Mouse (Mus musculus): ENCODE results near the gene Bahcc1. TPM values are rescaled to one million over a fixed set of nuclear protein-coding genes. Genes with fewer than 3 reads are reported as not detected.

The Bahcc1 gene
- polyA plus RNA-seq, 1 experiment from 2014 or later, result 10.4 TPM

DNA sequence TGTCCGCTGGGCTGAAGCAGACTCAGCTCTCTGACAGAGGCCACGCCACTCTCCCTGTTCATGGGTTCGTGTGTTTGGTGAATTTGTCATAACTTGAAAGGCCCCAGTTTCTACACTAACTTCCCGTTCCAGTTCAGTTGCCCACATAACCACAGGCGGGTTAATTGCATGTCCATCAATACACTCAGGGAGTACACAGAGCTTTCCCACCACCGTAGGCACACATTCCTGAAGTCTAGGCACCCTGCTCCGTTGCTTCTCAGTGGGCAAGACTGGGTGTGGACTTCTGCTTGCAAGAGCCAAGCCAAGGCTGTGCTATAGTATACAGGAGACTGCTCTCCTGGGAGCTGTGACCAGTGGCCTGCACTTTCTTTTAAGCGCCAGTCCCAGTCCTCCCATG, 23.3 kb upstream of the Bahcc1 start:
- peaks cover 7% of the 10 kb centered on the region; the same call in 1 of the 2 replicates for H3K4me1 ChIP-seq
- no peaks in the 10 kb centered on the region for H3K27me3 ChIP-seq (replicated peaks)
- no peaks in the 10 kb centered on the region for H3K36me3 ChIP-seq
- WGBS, result 76% methylated on average over 8 of the region's 8 CpGs
- H3K9me3 ChIP-seq (replicated peaks), result no peaks in the 10 kb centered on the region
- H3K9ac ChIP-seq (replicated peaks), result no peak overlapping the region
- no peak overlapping the region for H3K4me2 ChIP-seq
- H3K27ac ChIP-seq (replicated peaks), result no peak overlapping the region
- no peak for ATAC-seq (ENCODE audit: low FRiP score)
- no peak overlapping the region for H3K4me3 ChIP-seq (replicated peaks)

DNA sequence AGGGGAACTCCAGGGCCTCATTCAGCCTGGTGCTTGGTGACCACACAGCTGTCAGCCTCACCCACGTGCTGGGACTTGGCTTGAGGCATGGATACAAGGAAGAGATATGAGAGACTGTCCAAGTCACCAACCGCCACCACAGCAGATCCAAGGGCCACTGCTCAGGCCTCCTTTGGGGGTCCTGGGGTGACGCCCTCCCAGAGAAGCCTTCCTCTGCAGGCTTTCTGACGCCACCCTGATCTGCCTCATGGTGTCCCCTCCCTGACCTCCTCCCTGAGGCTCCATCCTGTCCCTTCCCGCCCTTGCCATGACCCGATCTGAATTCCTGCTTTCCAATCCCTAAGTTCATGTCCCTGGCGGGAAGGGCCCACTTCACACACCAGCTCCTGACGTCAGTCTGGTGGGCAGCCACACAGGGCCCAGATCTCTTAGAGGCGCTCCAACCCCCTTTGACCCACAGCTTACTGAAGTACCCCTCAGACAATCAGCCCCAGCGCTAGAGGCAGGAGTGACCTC, 17.0 kb upstream of the Bahcc1 start:
- H3K36me3 ChIP-seq, result no peaks in the 10 kb centered on the region
- H3K4me2 ChIP-seq, result no peak overlapping the region
- peak overlapping the region; percentile 79; the same call in 1 of the 2 replicates for H3K27ac ChIP-seq (replicated peaks)
- no peak overlapping the region for H3K4me3 ChIP-seq (replicated peaks)
- 59% methylated on average over 10 of the region's 10 CpGs for WGBS
- H3K9me3 ChIP-seq (replicated peaks), result no peaks in the 10 kb centered on the region
- no peak for ATAC-seq (ENCODE audit: low FRiP score)
- peaks cover 36% of the 10 kb centered on the region for H3K4me1 ChIP-seq
- no peak overlapping the region for H3K9ac ChIP-seq (replicated peaks)
- no peaks in the 10 kb centered on the region for H3K27me3 ChIP-seq (replicated peaks)

DNA sequence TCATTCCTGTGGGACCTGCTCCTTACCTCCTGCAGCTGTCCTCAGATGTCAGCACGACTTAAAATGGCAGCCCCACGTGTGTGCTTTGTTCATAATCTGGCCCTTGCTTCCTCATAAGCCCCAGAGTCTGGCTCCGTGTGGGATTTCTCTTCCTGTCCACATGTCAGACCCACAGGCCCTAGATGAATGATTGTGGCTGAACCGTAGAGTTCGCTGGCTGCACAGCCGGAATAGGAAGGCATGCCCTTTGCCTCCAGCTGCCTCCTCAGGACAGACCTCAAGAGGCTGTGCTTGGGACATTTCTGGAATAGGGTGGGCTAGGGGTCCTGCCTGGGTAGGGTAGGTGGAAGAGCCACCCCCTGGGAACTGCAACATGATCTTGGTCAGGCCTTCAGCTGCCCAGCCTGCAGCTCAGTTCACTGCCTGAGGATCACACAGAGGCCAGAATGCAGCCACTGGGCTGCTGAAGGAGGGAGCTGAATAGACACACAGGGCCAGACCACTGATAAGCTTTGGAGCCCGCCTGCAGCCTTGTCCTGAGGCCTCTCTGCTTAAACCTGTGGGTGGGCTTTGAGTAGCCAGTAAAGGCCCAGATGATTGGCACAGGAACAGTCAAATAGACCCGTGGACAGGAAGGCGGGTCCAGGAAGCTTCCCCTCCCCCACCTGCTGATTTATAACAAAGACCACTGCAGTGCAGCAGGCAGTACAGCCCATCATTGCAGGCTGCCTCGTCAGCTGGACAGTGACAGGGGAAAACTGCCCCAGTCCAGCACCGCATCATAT, 16.0 kb upstream of the Bahcc1 start:
- H3K4me2 ChIP-seq, result no peak overlapping the region; the same call in 1 of the 2 replicates
- 12% methylated on average over 11 of the region's 11 CpGs for WGBS
- H3K4me1 ChIP-seq, result peaks cover 39% of the 10 kb centered on the region
- peak overlapping the region; percentile 79 for H3K27ac ChIP-seq (replicated peaks)
- ATAC-seq (ENCODE audit: low FRiP score), result peak; percentile 83
- no peaks in the 10 kb centered on the region for H3K36me3 ChIP-seq
- no peak overlapping the region for H3K4me3 ChIP-seq (replicated peaks)
- no peaks in the 10 kb centered on the region for H3K27me3 ChIP-seq (replicated peaks)
- peak overlapping the region; percentile 14; the same call in 1 of the 2 replicates for H3K9ac ChIP-seq (replicated peaks)
- H3K9me3 ChIP-seq (replicated peaks), result no peaks in the 10 kb centered on the region

DNA sequence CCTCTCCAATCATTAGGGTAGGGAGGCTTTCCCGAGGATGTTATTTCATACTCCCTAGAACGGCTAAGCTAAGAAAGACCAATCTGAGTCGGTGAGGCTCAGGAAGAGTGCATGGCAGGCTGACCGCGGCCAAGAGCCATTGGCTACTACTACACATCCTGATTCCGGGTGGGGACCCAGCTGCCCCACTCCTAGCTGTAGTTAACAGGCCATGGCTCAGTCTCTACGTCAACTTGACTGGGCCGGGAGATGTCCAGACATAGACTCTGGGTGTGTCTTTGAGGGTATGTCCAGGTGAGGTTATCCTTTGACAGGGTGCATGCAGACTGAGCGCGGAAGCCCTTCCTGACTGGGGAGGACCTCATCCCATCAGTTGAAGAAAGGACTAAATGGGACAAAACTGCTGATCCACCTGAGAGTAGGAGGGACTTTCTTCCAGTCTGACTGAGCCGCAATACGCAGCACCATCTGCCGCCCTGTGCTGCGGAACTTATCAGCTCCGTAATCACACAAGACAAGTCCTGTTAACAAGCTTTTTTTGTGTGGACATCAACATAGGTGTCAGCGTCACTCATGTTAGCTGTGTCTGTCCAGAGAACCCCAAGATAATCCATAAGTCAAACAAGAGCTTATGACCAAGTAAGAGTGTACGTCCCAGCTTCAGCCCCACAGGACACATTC, 14.4 kb upstream of the Bahcc1 start:
- Histone ChIP-seq H3K4me1 (peaks cover 40% of the 10 kb centered on the region), H3K27ac (replicated peaks) (peak overlapping the region; percentile 79; the same call in 1 of the 2 replicates), H3K4me2 (no peak overlapping the region), H3K27me3 (replicated peaks) (no peaks in the 10 kb centered on the region), H3K9me3 (replicated peaks) (no peaks in the 10 kb centered on the region), H3K4me3 (replicated peaks) (no peak overlapping the region), H3K9ac (replicated peaks) (no peak overlapping the region), H3K36me3 (no peaks in the 10 kb centered on the region)
- 85% methylated on average over 17 of the region's 17 CpGs for WGBS
- no peak for ATAC-seq (ENCODE audit: low FRiP score)

DNA sequence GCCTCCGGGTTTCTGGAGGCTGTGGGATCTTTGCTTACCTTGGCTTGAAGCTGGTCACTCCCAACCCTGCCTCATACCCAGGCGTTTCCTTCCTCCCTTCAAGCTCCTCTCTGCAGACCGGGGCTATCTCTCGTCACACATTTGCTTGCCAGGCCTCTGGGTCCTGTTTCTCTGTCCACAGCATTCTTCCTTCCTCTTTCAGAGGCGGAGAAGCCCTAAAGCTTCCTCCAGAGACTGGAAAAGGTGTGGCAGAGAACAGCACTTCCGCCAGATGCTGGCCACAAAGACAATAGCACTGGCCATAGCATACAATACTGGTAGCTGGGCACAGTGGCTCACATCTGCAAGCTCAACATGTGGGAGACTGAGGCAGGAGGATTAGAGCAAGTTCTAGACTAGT, 13.8 kb upstream of the Bahcc1 start:
- Histone ChIP-seq H3K9me3 (replicated peaks) (no peaks in the 10 kb centered on the region), H3K4me3 (replicated peaks) (no peak overlapping the region), H3K27me3 (replicated peaks) (no peaks in the 10 kb centered on the region), H3K36me3 (no peaks in the 10 kb centered on the region), H3K27ac (replicated peaks) (peak overlapping the region; percentile 37; the same call in 1 of the 2 replicates), H3K4me1 (peaks cover 46% of the 10 kb centered on the region), H3K9ac (replicated peaks) (no peak overlapping the region), H3K4me2 (no peak overlapping the region)
- no peak for ATAC-seq (ENCODE audit: low FRiP score)
- WGBS, result 84% methylated on average over 6 of the region's 6 CpGs

DNA sequence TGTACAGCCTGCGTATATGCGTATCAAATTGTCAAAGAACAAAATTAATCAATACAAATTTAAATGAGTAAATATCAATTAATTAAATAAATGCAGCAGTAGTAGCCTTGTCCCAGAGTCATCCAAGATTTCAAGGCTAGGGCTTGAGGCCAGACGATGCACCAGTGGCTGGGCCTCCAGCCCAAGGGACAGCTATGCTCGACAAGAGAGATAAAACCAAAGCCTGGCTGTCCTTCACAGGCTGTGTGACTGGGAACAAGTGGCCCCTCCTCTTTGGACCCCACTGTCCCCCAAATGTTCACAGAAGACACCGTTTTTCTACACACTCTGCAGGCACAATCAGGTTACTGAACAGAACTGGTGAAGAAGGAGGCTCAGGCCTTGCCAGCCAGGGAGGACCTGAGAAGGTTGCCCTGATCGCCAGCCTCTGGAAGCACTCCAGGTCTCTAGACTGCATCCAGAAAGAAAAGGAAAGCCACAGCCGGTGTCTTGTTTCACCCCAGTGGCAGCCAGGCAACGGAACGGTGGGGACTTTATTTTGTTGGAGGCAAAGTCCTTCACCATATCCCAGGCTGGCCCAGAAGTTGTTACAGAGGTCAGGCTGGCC, 12.7 kb upstream of the Bahcc1 start:
- Histone ChIP-seq H3K27me3 (replicated peaks) (no peaks in the 10 kb centered on the region), H3K9me3 (replicated peaks) (no peaks in the 10 kb centered on the region), H3K27ac (replicated peaks) (peak overlapping the region; percentile 30), H3K9ac (replicated peaks) (no peak overlapping the region), H3K4me3 (replicated peaks) (no peak overlapping the region), H3K4me2 (no peak overlapping the region), H3K4me1 (peaks cover 57% of the 10 kb centered on the region), H3K36me3 (no peaks in the 10 kb centered on the region)
- WGBS, result 44% methylated on average over 9 of the region's 9 CpGs
- ATAC-seq (ENCODE audit: low FRiP score), result no peak

DNA sequence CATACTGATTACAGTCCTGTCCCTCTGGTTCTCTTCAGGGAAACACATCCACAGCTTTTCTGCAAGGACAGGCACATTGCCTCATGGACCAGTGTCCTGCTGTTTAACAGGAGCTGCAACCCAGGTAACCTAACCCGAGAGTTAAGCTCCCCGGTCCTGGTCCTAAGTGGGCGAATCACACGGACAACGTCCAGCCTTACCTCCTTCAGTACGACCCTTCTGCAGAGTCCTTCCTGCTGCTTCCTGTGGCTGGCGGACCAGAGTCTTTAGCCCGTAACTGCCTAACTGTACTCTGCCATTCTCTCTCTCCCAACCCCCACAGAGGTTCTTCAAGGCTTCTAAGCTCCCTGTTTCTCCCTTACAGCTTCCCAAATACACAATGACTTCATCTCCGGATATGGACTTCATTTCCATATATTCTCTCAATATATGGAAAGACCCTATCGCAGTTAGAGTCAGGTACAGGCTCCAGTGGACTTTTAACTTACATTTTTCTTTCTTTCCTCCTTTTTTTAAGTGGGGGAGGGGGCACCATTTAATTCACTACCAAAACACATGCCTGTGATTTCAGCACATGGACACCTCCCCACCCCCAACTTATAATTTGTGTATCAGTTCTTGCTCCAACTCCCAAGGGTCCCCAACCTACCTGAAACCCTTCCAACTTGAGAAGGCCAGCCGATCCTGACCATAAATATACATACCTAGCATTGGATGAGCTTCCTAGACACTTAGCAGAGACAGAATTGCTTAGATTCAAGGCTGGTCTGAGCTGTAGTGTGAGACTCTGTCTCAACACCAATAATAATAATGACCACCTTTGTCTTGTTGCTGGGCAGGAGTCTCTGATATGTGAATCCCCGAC, 11.6 kb upstream of the Bahcc1 start:
- Histone ChIP-seq H3K4me3 (replicated peaks) (no peak overlapping the region), H3K36me3 (no peaks in the 10 kb centered on the region), H3K27ac (replicated peaks) (peak overlapping the region; percentile 43; the same call in 1 of the 2 replicates), H3K9ac (replicated peaks) (no peak overlapping the region), H3K27me3 (replicated peaks) (no peaks in the 10 kb centered on the region), H3K9me3 (replicated peaks) (no peaks in the 10 kb centered on the region), H3K4me2 (no peak overlapping the region), H3K4me1 (peaks cover 62% of the 10 kb centered on the region)
- 55% methylated on average over 12 of the region's 12 CpGs for WGBS
- ATAC-seq (ENCODE audit: low FRiP score), result no peak

DNA sequence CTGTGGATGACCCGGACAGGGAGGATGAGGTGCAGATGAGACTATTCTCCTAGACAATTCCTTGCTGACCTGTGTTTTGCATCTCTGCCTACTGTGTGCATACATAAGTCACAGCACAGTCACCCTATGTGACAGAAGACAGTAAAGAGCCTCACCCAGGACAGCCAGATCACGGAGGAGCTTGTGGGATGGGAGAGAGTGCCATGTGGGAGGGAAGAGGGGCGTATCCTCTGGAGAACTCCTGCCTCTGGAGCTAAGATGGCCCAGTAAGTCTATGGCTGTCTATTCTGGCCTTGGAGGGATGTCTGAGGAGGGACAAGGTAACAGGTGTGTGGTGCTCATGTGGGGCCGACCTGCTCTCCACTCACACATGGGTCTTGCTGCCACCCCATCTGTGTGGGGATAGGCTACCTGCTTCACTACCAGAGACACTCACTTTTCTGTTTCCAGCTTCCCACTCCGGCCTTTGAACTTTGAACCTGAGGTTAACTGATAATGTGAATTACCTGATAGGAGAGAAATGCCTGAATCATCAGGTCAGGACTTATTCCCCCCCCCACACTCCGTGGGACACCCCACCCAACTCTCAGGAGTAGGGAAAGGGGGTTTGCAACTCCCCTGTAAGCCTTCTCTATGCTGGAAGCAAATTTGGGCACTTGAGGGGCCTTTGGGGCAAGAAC, 10.2 kb upstream of the Bahcc1 start:
- H3K9me3 ChIP-seq (replicated peaks), result no peaks in the 10 kb centered on the region
- no peaks in the 10 kb centered on the region for H3K36me3 ChIP-seq
- 85% methylated on average over 6 of the region's 6 CpGs for WGBS
- H3K4me3 ChIP-seq (replicated peaks), result no peak overlapping the region
- peaks cover 62% of the 10 kb centered on the region for H3K4me1 ChIP-seq
- ATAC-seq (ENCODE audit: low FRiP score), result no peak
- no peak overlapping the region for H3K9ac ChIP-seq (replicated peaks)
- H3K4me2 ChIP-seq, result no peak overlapping the region
- no peaks in the 10 kb centered on the region for H3K27me3 ChIP-seq (replicated peaks)
- H3K27ac ChIP-seq (replicated peaks), result no peak overlapping the region

DNA sequence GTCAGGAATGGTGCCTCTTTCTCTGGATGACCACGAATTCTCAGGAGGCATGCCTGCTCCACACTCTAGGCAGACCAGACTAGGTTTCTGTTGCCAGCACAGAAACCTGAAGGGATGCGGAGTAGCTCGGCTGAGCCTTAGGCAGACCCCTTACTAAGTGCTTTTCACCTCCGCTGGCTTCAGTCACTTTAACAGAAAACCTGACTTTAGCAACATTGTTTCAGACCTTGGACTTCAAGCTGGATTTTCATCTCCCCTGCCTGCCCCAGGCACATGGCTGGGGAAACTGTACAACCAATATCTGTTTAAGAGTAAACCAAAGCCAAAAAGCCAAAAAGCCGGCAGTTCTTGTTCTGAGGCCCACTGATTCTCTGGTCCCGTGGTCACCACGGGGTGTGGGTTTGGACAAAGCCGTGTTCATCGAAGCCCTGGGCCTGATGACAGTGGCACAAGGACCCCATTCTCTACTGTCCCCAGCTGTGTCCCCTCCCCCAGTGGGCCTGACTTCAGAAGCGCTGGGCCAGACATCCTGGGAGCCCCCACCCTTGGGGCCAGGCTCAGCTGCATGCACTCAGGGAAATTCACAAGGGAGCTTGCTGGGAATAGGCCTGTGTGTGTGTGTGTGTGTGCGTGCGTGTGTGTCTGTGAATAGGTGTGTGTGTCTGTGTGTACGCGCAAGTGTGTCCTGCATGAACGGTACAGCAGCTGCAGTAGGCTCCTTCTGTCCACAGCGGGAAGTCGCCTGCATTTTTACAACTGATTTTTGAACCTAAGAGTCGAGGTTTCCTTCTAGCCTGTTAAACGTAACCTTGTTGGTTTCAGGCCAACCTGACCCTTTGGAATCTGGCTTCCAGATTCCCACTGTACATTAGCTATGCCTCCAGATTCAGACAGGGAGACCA, 8.9 kb upstream of the Bahcc1 start:
- peak overlapping the region; percentile 98 for H3K27ac ChIP-seq (replicated peaks)
- 24% methylated on average over 19 of the region's 19 CpGs for WGBS
- H3K27me3 ChIP-seq (replicated peaks), result no peaks in the 10 kb centered on the region
- H3K4me3 ChIP-seq (replicated peaks), result no peak overlapping the region
- H3K36me3 ChIP-seq, result no peaks in the 10 kb centered on the region
- H3K4me1 ChIP-seq, result peaks cover 69% of the 10 kb centered on the region
- H3K9ac ChIP-seq (replicated peaks), result no peak overlapping the region
- no peaks in the 10 kb centered on the region for H3K9me3 ChIP-seq (replicated peaks)
- peak; percentile 49; the same call in 1 of the 2 replicates for ATAC-seq (ENCODE audit: low FRiP score)
- no peak overlapping the region for H3K4me2 ChIP-seq

All from neural tube, embryonic 15.5 days (tissue).